Mouse (Mus musculus) A20 (cell line): ENCODE data around the gene Scgb3a1.
A peak's percentile ranks its signal among the peaks of the same experiment; 100 is the strongest.

Source experiments
- DNase-seq: peaks from one replicate; pipeline ENCODE4 v3.0.0-alpha.2; 2011; ENCODE audit warnings: low read depth, low spot score

Scgb3a1 gene

DNA sequence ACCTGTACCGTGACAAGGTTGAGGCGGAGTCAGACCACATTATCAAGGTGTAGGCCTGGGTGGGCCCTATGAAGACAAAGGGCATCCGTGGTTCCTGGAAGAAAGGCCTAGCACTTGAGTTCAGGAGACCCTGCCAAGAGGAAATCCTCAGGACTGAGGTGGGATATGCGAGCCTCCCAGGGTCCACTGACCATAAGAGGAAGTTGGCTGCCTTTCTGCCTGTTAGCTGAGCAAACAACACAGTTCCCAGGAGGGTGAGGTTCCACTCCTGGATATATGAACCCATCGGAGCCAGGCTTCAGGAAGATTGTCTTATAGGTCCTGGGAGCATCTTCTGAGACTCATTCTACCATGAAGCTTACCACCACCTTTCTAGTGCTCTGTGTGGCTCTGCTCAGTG, at the start of gene Scgb3a1:
Gene Scgb3a1, plus strand, starts transcription at position 301 of the 400 bp plus-strand sequence.
- DNase-seq, result no peak

DNA sequence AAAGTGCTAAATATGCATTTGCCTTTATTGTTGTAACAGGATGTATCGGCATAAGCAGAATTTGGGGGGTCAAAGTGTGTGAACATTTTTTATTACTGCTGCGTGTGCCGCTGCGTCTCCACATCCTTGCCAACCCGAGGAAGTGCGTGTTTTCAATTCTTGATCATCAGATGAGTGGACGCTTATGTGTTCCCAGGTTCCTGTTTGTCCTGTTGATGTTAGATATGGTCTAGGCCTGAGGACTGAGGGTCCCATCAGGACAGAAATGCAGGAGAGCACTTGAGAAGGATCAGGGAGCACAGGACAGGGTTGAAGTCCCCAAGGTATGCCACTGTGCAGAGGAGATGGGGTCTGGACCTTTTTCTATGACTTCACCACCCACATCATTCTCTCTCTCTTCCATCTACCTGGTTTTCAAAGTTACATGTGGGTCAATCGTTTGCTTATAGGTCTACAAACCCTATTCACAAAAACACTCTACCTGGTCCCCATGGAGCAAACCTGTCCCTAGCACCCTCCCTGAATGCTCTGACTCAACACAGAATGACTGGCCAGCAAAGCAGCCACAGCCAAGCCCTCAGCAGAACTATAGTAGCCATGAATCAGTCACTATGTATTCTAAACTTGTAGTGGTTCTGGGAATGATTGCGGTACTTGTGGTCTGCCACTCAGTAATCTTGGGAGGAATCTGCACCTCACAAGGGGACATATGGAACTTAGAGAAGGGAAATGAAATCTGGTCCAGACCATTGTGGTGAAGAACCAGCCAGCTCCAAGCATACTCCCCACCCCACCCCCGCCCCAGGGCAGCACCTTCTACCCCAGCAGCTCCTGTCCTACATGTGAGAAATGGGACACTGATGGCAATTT, 47.3 kb upstream of the Scgb3a1 start:
- no peak for DNase-seq

DNA sequence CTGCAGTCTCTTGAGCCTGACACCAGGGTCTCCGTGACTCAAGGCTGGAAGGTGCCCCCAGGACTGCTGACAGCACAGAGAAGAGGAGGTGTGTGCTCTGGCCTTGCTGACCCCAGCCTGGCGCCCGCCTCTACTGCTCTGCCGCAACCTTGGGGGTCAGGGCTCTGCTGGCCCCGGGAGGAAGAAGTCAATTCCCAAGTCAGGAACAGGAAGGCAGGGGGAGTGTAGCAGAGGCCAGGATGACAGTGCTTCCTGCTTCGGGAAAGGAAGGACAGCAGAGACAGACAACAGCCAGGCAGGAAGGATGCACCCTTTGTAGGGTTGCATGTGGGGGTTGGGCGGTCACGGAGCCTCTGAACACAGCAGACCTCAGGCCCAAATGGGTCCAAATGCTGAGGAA, 44.9 kb upstream of the Scgb3a1 start:
- no peak for DNase-seq

GRCm38 (mm10) chr11:49621953-49622352, 41.5 kb upstream of the Scgb3a1 start:
- DNase-seq, result no peak

GRCm38 (mm10) chr11:49624156-49624555, 39.3 kb upstream of the Scgb3a1 start:
- no peak for DNase-seq

GRCm38 (mm10) chr11:49625863-49626262, 37.5 kb upstream of the Scgb3a1 start:
- peak; percentile 29 for DNase-seq

GRCm38 (mm10) chr11:49626748-49627147, 36.7 kb upstream of the Scgb3a1 start:
- DNase-seq, result no peak

- peak; percentile 52 for DNase-seq
These were observed 32.3 kb upstream of the Scgb3a1 start for GRCm38 (mm10) chr11:49631154-49631553.

DNA sequence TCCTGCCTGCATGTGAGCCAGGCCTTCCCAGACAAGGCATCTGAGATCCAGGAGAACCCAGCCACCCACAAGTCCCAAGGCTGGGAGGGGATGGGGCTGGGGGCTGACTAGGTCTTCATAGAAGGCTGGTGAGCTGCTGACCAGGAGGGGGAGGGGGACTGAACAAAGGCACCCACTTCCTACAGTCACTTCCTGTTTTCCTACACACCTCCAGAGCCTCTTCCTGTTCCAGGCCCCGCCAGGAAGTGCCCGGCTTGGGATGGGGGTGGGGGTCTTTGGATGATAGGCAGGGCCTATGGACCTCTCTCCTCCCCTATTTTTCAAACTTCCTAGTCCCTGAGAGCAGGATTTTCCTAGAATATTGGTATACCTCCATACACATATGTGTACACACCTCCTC, 31.2 kb upstream of the Scgb3a1 start:
- no peak for DNase-seq

DNA sequence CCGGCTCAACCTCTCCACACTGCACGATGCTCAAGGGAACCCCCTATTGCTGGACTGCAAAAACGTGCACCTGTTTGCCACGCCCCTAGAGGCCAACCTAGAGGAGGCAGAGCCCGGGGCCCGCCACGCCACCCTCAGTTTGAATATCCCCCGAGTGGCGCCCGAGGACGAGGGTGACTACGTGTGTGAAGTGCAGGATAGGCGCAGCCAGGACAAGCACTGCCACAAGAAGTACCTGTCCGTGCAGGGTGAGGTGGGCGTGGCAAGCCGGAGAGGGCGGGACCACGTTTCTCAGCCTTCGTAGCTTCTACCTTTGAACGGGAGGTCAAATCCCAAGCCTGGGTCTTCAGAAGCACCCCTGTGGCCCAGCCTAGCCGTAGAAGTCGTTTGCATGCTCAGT, 29.3 kb upstream of the Scgb3a1 start:
- DNase-seq, result no peak

DNA sequence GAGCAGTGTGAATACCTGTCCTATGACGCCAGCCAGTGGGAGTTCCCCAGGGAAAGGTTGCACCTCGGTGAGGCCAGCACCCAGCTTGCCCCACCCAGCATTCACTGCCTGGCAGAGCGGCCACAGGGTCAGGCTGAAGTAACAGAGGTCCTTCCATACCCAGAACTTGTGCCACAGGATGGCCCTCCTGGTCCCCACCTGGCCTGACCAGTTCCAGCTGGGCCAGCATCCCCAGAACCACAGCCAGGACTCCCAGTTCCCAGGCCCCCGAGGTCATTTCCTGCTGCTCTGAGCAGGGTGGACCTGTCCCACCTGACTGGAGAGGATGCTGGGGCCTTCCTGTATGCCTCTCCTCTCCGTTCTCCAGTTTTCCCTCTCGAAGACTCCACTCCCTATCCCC, 27.7 kb upstream of the Scgb3a1 start:
- DNase-seq, result no peak

DNA sequence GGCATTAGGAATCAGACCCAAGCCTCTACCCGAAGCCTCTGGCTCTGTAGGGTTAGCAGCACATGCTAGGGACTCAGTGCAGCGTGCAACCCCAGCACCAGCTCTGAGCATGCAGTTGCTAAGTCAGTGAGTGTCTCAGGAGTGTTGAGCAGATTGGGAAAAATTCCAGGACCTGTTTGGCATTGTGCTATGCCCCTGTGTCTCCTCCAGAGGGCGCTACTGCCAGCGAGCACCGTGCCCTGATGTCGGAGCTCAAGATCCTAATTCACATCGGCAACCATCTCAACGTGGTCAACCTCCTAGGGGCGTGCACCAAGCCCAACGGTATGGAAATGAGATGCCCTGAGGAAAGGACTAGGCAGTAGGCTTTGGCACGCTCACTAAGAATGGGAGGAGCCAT, 27.0 kb upstream of the Scgb3a1 start:
- DNase-seq, result no peak

GRCm38 (mm10) chr11:49645677-49646076, 17.7 kb upstream of the Scgb3a1 start:
- DNase-seq, result no peak

- DNase-seq, result peak; percentile 64
These were observed 13.1 kb upstream of the Scgb3a1 start for GRCm38 (mm10) chr11:49650113-49650993.

DNA sequence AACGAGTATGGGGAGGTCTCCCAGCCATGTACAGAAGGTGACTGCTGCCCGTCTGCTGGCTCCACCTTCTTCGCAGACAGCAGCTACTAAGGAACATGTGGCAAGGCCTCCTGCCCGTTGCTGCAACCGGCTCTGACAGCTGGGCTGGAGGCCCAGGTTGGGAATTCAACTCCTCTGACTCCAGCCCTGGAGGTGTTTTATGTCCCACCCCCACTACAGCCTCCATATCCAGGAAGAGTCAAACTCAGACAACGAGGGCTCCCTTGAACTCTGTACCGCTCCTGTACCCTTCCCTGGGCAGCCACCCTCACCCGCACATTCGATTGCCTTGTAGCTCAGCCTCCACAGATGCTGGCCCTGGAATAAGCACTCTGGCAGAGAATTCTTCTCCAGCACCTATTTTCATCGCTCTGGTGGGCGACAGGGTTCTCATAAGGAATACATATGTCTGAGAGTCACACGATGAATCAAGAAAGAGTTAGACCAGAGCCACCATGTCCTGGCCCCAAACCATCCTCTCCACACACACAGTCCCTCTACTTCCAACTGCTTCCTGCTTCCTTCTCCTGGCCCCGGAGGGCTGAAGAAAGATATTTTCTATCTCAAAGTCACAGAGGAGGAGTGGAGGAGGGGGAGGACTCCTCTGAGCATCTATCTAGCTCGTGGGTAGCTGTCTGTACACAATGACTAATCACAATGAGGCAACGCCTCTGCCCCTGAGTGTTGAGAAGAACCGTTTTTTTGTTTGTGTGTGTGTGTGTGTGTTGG, 12.2 kb upstream of the Scgb3a1 start:
- no peak for DNase-seq

DNA sequence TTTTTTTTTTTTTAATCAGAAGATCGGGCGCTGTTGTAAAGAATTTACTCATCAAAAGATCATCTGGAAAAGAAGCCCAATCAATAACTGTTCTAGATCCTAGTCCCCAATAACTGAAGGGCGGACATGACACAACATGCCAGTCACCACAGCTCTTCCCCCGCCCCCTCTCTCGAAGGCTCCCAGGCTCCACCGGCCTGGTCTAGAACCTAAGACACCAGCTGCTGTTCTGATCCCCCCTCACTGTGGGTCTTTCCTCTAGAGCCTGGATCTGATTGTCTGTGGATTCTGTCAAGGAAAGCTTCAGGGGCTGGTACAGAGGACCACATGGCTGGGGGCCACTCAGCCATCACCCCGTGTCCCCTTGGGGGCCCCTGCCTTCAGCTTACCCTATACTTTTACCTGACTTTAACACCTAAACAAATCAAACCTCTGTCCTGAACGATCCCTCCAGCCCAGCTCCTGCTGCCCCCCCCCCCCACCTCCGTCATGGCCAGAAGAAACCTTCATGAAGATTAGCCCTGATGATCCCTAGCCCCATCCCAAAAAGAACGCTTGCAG, 11.6 kb upstream of the Scgb3a1 start:
- DNase-seq, result no peak

- peak; percentile 71 for DNase-seq
These were observed 10.9 kb upstream of the Scgb3a1 start for GRCm38 (mm10) chr11:49652401-49653078.

DNA sequence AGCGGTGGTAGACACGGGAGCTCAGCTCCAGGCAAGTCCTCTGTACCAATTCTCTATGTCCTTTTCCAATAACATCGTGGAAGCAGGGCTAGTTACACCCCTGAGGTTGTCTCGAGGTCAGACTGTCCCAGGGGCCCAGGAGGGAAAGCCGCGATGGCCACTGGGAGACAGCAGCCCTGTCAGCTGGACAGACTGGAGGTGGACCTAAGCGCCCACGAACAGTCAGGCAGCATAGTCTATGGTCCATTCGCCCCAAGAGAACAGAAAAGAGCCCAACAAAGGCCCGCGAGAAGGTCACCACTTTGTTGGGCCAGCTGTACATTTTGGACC, 10.4 kb upstream of the Scgb3a1 start:
- DNase-seq, result no peak

DNA sequence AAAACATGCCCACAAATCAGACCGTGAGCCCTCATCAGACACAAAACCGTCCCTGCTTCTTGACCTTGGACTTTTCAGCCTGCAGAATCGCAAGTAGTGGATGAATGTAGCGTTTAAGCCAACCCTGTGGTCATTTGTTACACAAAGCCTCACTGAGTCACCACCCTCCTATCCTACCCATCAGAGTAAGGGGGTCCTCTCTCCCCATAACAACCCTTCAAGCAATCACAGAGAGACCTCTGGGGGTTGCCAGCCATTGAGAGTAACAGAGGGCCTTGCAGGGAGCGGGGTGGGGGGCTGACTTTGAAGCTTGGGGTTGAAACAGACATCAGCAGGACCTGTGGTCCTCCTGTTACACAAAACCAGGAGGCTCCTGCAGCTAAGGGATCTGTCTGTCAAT, 8.8 kb upstream of the Scgb3a1 start:
- no peak for DNase-seq

DNA sequence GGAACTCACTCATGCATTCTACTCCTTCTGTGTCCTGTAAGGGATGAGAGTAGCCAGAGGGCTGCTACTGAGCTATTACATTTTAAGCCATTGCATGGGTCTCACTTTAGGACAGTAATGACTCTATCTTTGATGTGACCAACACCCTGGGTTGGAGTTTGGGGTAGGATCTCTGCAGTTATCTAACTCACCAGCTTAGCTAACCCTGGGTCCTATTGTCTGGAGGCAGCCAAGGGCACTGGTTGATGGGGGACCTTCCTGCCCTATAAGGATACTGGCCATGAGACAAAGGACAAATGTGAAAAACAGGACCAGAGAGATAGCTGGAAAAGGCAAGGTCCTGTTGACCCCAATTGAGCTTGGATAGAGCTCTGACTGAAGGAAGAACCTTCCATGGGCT, 7.9 kb upstream of the Scgb3a1 start:
- DNase-seq, result no peak

- DNase-seq, result no peak
These were observed 5.3 kb upstream of the Scgb3a1 start for GRCm38 (mm10) chr11:49658065-49658464.
